Mouse (Mus musculus) spleen, adult 2 months (tissue): Measurements from ENCODE around the gene Eps15l1.

ENCODE experiments used
- CTCF ChIP-seq: fragments of 200-500 bp; IDR thresholded peaks from 2 replicates; pipeline ENCODE4 v1.5.1; 2011; ENCODE audit warnings: mild to moderate bottlenecking, inconsistent platforms; ENCODE audit not compliant: insufficient read depth, insufficient read length, insufficient replicate concordance; ENCODE audit errors: extremely low read depth
- POLR2A ChIP-seq: fragments of 200-500 bp; IDR thresholded peaks from 2 replicates; pipeline ENCODE4 v1.6.1; 2011; ENCODE audit warnings: low read depth, low read length, inconsistent platforms

DNA sequence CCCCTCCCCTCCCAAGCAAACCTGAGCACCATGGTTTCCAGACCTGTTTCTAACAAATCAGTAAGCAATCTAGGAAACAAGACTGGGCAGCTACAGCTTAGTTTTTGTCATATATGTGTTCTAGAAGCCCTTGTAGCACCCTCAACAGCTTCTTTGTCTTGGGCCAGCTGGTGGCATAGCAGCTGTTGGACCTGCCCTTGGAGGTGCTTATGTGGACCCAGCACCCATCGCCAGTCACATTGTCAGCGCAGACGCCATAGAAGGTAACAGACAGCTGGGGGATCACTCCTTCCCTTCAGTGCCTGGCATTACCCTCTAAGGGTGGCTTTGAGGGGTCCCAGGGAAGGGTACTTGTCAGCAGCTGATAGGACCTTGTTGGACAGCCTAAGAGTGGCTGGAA, 36.5 kb upstream of the Eps15l1 start:
- TF ChIP-seq POLR2A (no peak), CTCF (no peak)
